Mouse (Mus musculus): Measurements from ENCODE around the gene Fam166b.

Fam166b gene

GRCm38 (mm10) chr4:43383246-43384082 is 45.5 kb downstream of the Fam166b start:
- DNase-seq (ENCODE audit: extremely low read depth, insufficient read length, low spot score) = peak; percentile 62

- DNase-seq (ENCODE audit: extremely low read depth, insufficient read length, low spot score) = no peak
Measured at GRCm38 (mm10) chr4:43382155-43383020, 46.5 kb downstream of the Fam166b start.

DNA sequence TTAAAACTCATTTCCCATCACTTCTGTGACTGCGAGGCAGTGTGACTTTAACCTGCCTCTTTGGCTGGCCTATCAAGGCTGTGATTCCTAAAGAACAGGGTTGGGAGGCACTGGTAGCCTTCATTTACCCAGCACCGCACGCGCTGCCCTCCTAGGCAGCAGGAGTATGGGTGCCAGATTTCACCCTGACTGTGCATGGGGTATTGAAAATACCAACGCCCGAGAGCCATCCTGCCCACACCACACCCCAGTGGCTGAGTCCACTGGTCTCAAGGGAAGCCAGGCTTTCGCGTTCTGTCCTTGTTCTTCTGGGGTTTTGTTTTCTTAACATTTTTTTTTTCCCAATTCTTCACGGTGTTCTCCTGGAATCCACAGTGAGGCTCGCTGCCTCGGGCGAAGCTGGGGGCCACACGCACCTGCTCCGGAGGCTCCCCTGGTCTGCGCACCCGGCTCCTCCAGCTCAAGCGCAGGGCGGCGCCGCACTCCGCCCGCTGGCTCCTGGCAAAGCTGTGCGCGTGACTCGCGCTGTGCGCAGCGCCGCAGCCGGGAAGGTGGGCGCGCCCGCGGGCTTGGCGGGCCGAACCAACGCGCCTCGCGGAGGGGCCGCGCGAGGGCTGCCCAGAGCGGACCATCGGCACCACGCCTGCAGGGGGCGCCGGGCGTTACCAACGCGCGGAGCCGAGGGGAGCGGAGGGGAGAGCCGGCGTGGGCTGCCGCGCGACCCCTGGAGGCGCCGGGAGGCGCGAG is 47.4 kb downstream of the Fam166b start, which contains the start of gene Rusc2:
TSS of gene Rusc2 (plus strand) at position 572 of the 747 bp plus-strand sequence.
- DNase-seq (ENCODE audit: extremely low read depth, insufficient read length, low spot score) = peak; percentile 94

- DNase-seq (ENCODE audit: extremely low read depth, insufficient read length, low spot score) = no peak
Measured at GRCm38 (mm10) chr4:43380951-43381350, 48.0 kb downstream of the Fam166b start.

DNA sequence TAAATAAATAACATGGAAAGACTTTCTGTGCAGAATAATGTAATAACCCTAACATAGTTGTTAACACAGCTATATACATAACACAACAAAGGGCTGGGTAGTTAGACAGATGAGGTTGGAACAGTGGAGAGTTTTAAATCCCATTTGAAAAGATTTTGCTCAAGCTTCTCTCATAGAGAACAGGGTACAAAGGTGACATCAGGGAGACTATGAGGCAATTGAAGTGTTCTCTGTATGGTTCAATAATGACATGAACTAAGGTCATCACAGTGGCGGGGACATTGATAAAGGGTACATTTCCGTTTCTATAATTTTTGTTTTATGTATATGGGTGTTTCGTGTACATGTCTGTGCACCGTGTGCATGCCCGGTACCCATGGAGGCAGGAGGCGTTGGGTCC is 49.3 kb downstream of the Fam166b start:
- DNase-seq (ENCODE audit: extremely low read depth, insufficient read length, low spot score) = no peak

Measured in 3134 (cell line).